Mouse (Mus musculus) liver, embryonic 16.5 days (tissue): ENCODE data around the gene Atxn1. TPM values are rescaled to one million over a fixed set of nuclear protein-coding genes. Genes with fewer than 3 reads are reported as not detected.

ENCODE experiments used
- ATAC-seq: fragments of 200-750 bp; cut with Nextera tagmentation; 2 replicates; pipeline ENCODE4 v1.8.0; 2017; ENCODE audit warnings: low read depth, mild to moderate bottlenecking, moderate number of reproducible peaks, moderate library complexity
- H3K27ac ChIP-seq: fragments of 300-500 bp; sonication (generic); 2 replicates; pipeline ENCODE4 v1.5.1; 2014; ENCODE audit warnings: mild to moderate bottlenecking, low read length
- H3K27me3 ChIP-seq: fragments of 300-500 bp; sonication (generic); 2 replicates; pipeline ENCODE4 v1.6.1; 2014; ENCODE audit warnings: low read depth, low read length, mixed read lengths; ENCODE audit not compliant: control insufficient read depth, insufficient read depth
- H3K36me3 ChIP-seq: fragments of 300-500 bp; sonication (generic); 2 replicates; pipeline ENCODE4 v1.6.1; 2014; ENCODE audit warnings: mild to moderate bottlenecking; ENCODE audit not compliant: control insufficient read depth, insufficient read depth
- H3K4me1 ChIP-seq: fragments of 300-500 bp; sonication (generic); 2 replicates; pipeline ENCODE4 v1.6.1; 2014; ENCODE audit warnings: low read depth, low read length, mixed read lengths; ENCODE audit not compliant: control insufficient read depth
- H3K4me2 ChIP-seq: fragments of 300-500 bp; sonication (generic); 2 replicates; pipeline ENCODE4 v1.6.1; 2014; ENCODE audit warnings: low read depth, low read length, mixed read lengths
- H3K4me3 ChIP-seq: fragments of 300-500 bp; sonication (generic); 2 replicates; pipeline ENCODE4 v1.5.1; 2014; ENCODE audit warnings: low read depth, mild to moderate bottlenecking, low read length
- H3K9ac ChIP-seq: fragments of 300-500 bp; sonication (generic); 2 replicates; pipeline ENCODE4 v1.6.1; 2014; ENCODE audit warnings: low read depth, low read length
- H3K9me3 ChIP-seq: fragments of 300-500 bp; sonication (generic); replicated peaks from 2 replicates; pipeline ENCODE4 v1.6.1; 2016; ENCODE audit warnings: low read length; ENCODE audit not compliant: control insufficient read depth
- whole genome bisulfite sequencing: fragments of 180-500 bp; shearing (Covaris S2); extraction: QIAGEN DNeasy Blood & Tissue Kit; methylation state at CpG from one replicate; pipeline ENCODE4 v1.1.7; 2014; ENCODE audit not compliant: insufficient replicate concordance; 5-methylcytosine and 5-hydroxymethylcytosine counted together
- polyA plus RNA-seq: library from polyadenylated mRNA; unstranded; fragments of >200 nt; fragmentation: Nextera tagmentation; extraction: Ambion mirVana; gene quantifications from 2 replicates; pipeline ENCODE4 v1.2.1, GENCODE M21; 2015

Gene Atxn1
- polyA plus RNA-seq, 1 experiment from 2014 or later: 3.2 TPM

DNA sequence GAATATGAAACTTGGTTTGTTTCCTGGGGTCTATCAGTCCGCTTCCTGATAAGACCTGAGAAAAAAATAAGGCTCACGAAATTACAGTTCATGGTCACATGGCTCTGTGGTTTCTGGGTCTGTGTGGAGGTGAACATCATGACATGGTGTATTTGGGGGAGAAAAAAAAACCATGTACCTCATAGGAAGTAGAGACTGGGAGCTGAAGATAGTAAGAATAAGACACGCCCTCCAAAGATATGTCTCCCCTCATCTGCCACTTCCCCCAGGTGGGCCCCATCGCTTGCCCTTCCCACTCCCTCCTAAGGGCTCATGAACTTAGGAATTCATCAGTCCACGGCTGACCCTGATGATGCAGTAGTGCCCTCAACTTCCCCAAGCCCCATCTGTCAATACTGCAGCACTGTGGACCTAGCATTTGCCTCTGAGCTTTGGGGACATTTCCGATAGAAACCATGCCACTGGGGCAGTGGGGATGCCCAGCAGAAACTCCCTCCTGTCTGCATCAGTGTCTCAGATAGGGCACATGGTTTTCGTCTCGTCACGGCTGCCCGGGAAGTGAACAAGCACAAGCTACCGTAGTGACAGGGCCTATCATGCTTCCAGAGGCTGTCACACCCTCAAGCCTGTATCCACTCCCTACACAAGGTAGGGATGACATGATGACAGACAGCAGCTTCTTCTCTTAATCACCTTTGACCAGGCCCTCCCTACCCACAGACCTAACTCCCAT lies 437.4 kb downstream of the Atxn1 start:
- peak; percentile 96 for ATAC-seq
- Histone ChIP-seq H3K4me1 (peaks cover 75% of the 10 kb centered on the region), H3K9me3 (no peaks in the 10 kb centered on the region), H3K27ac (peak overlapping the region; percentile 99), H3K9ac (peak overlapping the region; percentile 59), H3K27me3 (no peaks in the 10 kb centered on the region), H3K36me3 (peaks cover 48% of the 10 kb centered on the region), H3K4me2 (peak overlapping the region; percentile 59), H3K4me3 (peak overlapping the region; percentile 32)
- 22% methylated on average over 11 of the region's 11 CpGs for WGBS

DNA sequence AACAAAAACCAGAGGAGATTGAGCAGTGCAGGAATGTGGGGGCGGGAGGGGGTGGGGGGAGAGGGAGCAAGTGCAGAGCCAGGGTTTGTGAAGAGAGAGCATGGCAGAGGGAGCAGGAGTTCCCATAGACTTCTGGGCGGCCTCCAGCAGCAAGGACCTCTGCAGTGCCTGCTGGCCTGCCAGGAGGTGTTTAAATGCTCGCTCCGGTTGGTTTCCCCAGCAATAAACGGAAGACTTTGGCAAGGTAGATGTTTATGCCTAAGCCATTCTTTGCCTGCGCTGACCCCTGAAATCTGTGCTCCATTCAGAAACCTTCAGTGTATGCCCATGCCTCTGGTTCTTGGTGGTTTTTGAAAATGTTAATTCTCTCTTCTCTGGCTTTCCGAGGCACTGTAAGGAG lies 438.6 kb downstream of the Atxn1 start:
- Histone ChIP-seq H3K36me3 (peaks cover 53% of the 10 kb centered on the region), H3K4me2 (peak overlapping the region; percentile 59), H3K4me1 (peaks cover 70% of the 10 kb centered on the region), H3K4me3 (peak overlapping the region; percentile 16), H3K27me3 (no peaks in the 10 kb centered on the region), H3K9ac (peak overlapping the region; percentile 55), H3K27ac (peak overlapping the region; percentile 99), H3K9me3 (no peaks in the 10 kb centered on the region)
- WGBS: 69% methylated on average over 7 of the region's 7 CpGs
- ATAC-seq: no peak

DNA sequence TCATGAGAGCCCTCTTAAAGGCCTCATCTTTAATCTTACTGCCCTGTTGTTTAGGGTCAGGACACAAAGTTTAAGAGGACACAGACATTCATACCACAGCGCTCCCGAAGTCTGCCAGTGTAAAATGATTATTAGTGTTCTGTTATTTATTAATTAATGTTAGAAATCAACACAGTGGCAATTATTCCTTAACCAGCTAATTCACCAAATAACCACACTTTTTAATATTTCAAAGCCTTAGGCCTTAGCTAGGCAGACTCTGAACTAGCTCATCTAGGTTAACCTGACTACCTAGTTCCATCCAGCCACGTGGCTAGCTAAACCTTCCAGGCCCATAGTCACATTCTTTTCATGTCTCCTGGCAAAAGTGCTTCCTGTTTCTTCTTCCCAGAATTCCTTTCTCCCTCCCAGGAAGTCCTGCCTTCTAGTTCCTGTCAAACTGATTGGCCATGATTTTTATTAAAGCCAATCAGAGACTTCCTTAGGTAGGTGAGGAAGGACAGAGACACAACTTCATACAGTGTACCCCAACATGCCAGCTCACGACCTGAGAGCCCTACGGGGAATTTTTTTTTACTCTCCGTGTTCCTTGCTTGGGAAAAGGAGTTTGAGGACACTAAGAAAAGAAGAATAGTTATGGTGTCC lies 439.9 kb downstream of the Atxn1 start:
- 89% methylated on average over 6 of the region's 6 CpGs for WGBS
- Histone ChIP-seq H3K27me3 (no peaks in the 10 kb centered on the region), H3K4me1 (peaks cover 71% of the 10 kb centered on the region), H3K27ac (peak overlapping the region; percentile 74), H3K36me3 (peaks cover 57% of the 10 kb centered on the region), H3K4me2 (no peak overlapping the region), H3K4me3 (no peak overlapping the region), H3K9me3 (no peaks in the 10 kb centered on the region), H3K9ac (no peak overlapping the region)
- ATAC-seq: no peak

DNA sequence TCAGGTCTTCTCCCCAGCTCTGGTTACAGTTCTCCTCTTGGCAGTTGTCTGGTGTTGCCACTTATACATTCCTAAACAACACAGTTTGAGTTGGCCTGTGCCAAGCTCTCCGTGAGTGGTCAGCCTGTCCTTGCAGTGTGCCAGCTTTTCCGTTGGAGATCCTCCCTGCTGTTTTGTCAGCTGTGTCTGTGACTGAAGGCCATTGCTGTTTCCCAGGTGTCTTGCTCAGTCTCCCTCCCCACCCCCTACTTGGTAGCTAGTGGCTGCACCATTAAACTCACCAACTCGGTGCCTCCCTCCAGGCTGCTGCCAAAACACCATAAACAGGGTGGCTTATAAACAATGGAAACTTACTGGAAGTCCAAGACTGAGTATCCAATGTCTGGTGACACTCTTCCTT lies 440.5 kb downstream of the Atxn1 start:
- Histone ChIP-seq H3K27me3 (no peaks in the 10 kb centered on the region), H3K9ac (no peak overlapping the region), H3K4me1 (peaks cover 65% of the 10 kb centered on the region), H3K9me3 (no peaks in the 10 kb centered on the region), H3K27ac (peak overlapping the region; percentile 74), H3K4me3 (no peak overlapping the region), H3K4me2 (no peak overlapping the region), H3K36me3 (peaks cover 56% of the 10 kb centered on the region)
- 75% methylated on average over 3 of the region's 3 CpGs for WGBS
- no peak for ATAC-seq

DNA sequence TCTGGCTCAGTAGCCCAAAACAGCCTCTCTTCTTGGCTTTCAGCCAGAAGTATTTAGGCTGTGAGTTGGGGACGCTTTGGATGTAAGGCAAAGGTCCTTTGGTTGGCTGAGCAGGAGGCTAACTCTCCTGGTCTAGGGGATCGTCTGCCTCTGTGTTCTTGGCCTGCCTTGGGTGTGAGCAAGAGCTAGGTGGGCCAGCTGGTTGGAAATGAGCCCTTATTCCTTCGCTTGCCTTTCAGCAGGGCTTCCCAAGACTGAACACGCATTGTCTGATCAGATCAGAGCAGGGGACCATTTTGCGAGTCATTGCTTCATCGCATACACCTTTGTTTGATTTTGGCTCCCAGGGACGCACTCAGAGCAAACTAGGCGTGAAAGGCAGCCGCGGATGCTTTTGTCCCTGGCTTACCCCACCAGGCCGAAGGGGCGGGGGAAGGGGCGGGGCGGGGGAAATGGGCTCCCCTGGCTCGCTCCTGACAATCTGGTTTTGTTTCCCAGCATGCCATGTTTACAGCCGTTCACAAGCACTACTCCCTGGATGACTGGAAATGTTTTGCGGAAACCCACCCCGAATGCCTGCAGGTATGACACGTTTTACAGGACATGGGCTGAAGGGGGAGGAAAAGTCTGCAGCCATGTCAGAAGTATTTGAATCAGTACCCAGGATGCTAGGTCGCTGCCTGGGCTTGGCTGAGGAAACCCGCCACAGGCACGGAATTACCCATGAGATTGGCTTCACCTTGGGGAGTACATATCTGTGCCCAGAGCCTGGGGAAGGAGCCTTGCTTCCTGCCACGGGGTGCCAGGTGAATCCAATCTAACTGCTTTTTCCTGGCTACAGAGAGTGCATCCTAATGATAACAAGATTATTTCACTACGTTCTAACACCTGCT lies 448.1 kb downstream of the Atxn1 start:
- Histone ChIP-seq H3K4me3 (no peak overlapping the region), H3K4me1 (peaks cover 78% of the 10 kb centered on the region), H3K9me3 (no peaks in the 10 kb centered on the region), H3K36me3 (peaks cover 69% of the 10 kb centered on the region), H3K9ac (no peak overlapping the region), H3K27me3 (no peaks in the 10 kb centered on the region), H3K4me2 (peak overlapping the region; percentile 11; the same call in 1 of the 2 replicates), H3K27ac (no peak overlapping the region)
- 37% methylated on average over 24 of the region's 24 CpGs for WGBS
- ATAC-seq: no peak

DNA sequence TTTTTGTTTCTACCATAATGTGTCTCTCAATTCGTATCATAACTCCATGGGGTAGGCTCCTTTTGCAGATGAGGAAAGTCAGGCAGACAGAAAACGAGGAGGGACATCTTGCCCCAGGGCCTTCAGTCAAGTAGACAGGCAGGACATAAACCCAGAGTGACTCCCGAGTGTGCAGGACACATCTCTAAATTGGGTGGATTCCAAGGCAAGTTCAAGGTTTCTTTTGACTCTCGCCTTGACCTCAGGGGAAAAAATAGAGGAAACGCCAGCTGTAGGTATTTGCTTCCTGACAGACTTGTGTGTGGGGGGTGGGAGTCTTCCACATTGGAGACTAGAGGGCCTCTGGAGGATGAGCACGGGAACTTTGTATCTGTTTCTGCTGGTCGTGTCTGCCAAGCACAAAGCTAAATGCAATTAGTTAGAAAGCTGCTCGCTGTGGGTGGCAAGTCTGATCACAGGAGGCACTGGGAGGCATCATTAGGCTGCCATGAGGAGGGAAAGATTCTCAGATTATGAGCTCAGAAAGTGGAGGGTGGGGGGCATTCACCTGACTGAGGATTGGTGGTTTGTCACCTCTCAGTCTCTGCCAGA lies 449.9 kb downstream of the Atxn1 start:
- 56% methylated on average over 8 of the region's 8 CpGs for WGBS
- no peak overlapping the region for H3K4me3 ChIP-seq

DNA sequence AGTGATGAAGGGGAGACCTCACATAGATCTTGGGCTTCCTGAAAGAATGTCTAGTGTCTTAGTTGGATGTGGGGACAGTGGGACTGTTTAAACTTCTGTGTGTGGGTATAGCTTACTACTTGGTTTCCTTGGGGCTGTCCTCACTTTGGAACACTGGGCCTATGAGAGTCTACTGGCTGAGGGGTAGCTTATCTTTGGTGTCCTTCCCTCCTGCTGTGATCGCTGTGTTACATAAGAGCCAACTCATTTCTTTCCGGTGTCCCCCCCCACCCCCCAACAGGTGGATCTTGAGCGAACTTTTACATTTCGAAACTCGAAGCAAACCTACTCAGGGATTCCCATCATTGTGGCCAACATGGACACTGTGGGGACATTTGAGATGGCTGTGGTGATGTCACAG lies 450.7 kb downstream of the Atxn1 start:
- WGBS: 22% methylated on average over 5 of the region's 5 CpGs
- Histone ChIP-seq H3K9me3 (no peaks in the 10 kb centered on the region), H3K36me3 (peaks cover 44% of the 10 kb centered on the region), H3K27ac (peak overlapping the region; percentile 93), H3K9ac (peak overlapping the region; percentile 95), H3K4me1 (peaks cover 81% of the 10 kb centered on the region), H3K4me2 (peak overlapping the region; percentile 81), H3K4me3 (peak overlapping the region; percentile 90), H3K27me3 (no peaks in the 10 kb centered on the region)
- ATAC-seq: peak; percentile 20; the same call in 1 of the 2 replicates

More for the DNA sequence above, 449.9 kb downstream of the Atxn1 start:
- Histone ChIP-seq H3K4me1 (peaks cover 77% of the 10 kb centered on the region), H3K27ac (peak overlapping the region; percentile 93), H3K36me3 (peaks cover 51% of the 10 kb centered on the region), H3K27me3 (no peaks in the 10 kb centered on the region), H3K4me2 (peak overlapping the region; percentile 81), H3K9me3 (no peaks in the 10 kb centered on the region), H3K9ac (peak overlapping the region; percentile 22; the same call in 1 of the 2 replicates)
- ATAC-seq: no peak
